Mouse (Mus musculus) MEL (cell line): ENCODE results near the gene Myzap. TPM values are rescaled to one million over a fixed set of nuclear protein-coding genes. Genes with fewer than 3 reads are reported as not detected.
A peak's percentile ranks its signal among the peaks of the same experiment; 100 is the strongest.

Experiments used
- DNase-seq: peaks from one replicate; pipeline ENCODE4 v3.0.0; 2011; ENCODE audit warnings: low read depth, low spot score
- H3K27ac ChIP-seq: 2 replicates; pipeline ENCODE4 v1.5.1; 2012; ENCODE audit warnings: low read depth, mild to moderate bottlenecking, control low read depth, low read length, moderate library complexity; ENCODE audit not compliant: control insufficient read depth
- H3K27me3 ChIP-seq, 2 experiments: fragments of 150-350 bp in 1 of 2; sonication (generic) in 1 of 2; 2 replicates each; pipeline ENCODE4 v1.6.1; 2012; ENCODE audit warnings: low read length in 2 of 2, mild to moderate bottlenecking in 2 of 2, improper control_type of control experiment in 1 of 2, moderate library complexity in 1 of 2; ENCODE audit not compliant: insufficient read depth in 2 of 2, control insufficient read depth in 1 of 2
- H3K36me3 ChIP-seq, 2 experiments: 2 replicates each; pipeline ENCODE4 v1.6.1; 2012 to 2014; ENCODE audit warnings: low read length in 2 of 2, improper control_type of control experiment in 1 of 2, inconsistent platforms in 1 of 2, mild to moderate bottlenecking in 1 of 2; ENCODE audit not compliant: insufficient read depth in 2 of 2, control insufficient read depth in 1 of 2
- H3K4me1 ChIP-seq, 2 experiments: fragments of 150-350 bp in 1 of 2; sonication (generic) in 1 of 2; 2 replicates each; pipeline ENCODE4 v1.6.1; 2012; ENCODE audit warnings: low read length in 2 of 2, improper control_type of control experiment in 1 of 2, mild to moderate bottlenecking in 1 of 2; ENCODE audit not compliant: insufficient read depth in 2 of 2, control insufficient read depth in 1 of 2
- H3K4me3 ChIP-seq, 2 experiments: fragments of 150-350 bp in 1 of 2; sonication (generic) in 1 of 2; 2 replicates each; pipeline ENCODE4 v1.5.1; 2012; ENCODE audit warnings: low read depth in 2 of 2, low read length in 2 of 2, mild to moderate bottlenecking in 2 of 2, moderate library complexity in 2 of 2, control low read depth in 1 of 2, improper control_type of control experiment in 1 of 2; ENCODE audit not compliant: control insufficient read depth in 1 of 2, insufficient read depth in 1 of 2
- H3K79me2 ChIP-seq: 2 replicates; pipeline ENCODE4 v1.6.1; 2012; ENCODE audit warnings: mild to moderate bottlenecking, low read length, moderate library complexity; ENCODE audit not compliant: control insufficient read depth, poor library complexity, insufficient read depth
- H3K9ac ChIP-seq: 2 replicates; pipeline ENCODE4 v1.6.1; 2012; ENCODE audit warnings: low read depth, mild to moderate bottlenecking, control low read depth, low read length, moderate library complexity; ENCODE audit not compliant: control insufficient read depth, poor library complexity, severe bottlenecking
- H3K9me3 ChIP-seq: fragments of 150-350 bp; sonication (generic); replicated peaks from 2 replicates; pipeline ENCODE4 v1.6.1; 2012; ENCODE audit warnings: mild to moderate bottlenecking, low read length, improper control_type of control experiment, moderate library complexity; ENCODE audit not compliant: insufficient read depth
- CHD2 ChIP-seq: IDR thresholded peaks from 2 replicates; pipeline ENCODE4 v1.6.1; 2011; ENCODE audit warnings: low read length, improper control_type of control experiment
- GABPA ChIP-seq: IDR thresholded peaks from 2 replicates; pipeline ENCODE4 v1.6.1; 2012; ENCODE audit warnings: low read depth, mild to moderate bottlenecking, inconsistent platforms, low read length, improper control_type of control experiment, moderate library complexity
- JUND ChIP-seq: IDR thresholded peaks from 2 replicates; pipeline ENCODE4 v1.6.1; 2011; ENCODE audit warnings: low read depth, mild to moderate bottlenecking, improper control_type of control experiment, low read length
- KAT2A ChIP-seq: conservative IDR thresholded peaks from 2 replicates; pipeline ENCODE4 v1.6.1; 2012; ENCODE audit warnings: low read depth, low read length, improper control_type of control experiment, inconsistent platforms
- MAFK ChIP-seq: IDR thresholded peaks from 2 replicates; pipeline ENCODE4 v1.6.1; 2011; ENCODE audit warnings: low read depth, mild to moderate bottlenecking, low read length, improper control_type of control experiment, borderline replicate concordance
- MAX ChIP-seq: IDR thresholded peaks from 2 replicates; pipeline ENCODE4 v1.6.1; 2011; ENCODE audit warnings: low read length, improper control_type of control experiment
- MAZ ChIP-seq: IDR thresholded peaks from 2 replicates; pipeline ENCODE4 v1.6.1; 2012; ENCODE audit warnings: low read depth, mild to moderate bottlenecking, inconsistent platforms, low read length, improper control_type of control experiment
- MEF2A ChIP-seq: IDR thresholded peaks from 2 replicates; pipeline ENCODE4 v1.6.1; 2014; ENCODE audit warnings: low read depth, mild to moderate bottlenecking, inconsistent platforms, low read length, improper control_type of control experiment; ENCODE audit not compliant: poor library complexity, insufficient replicate concordance, severe bottlenecking; ENCODE audit errors: extremely low read depth
- MYB ChIP-seq: IDR thresholded peaks from 2 replicates; pipeline ENCODE4 v1.6.1; 2011; ENCODE audit warnings: mild to moderate bottlenecking, low read depth, low read length, improper control_type of control experiment
- NELFE ChIP-seq: IDR thresholded peaks from 2 replicates; pipeline ENCODE4 v1.6.1; 2011; ENCODE audit warnings: low read depth, low read length, improper control_type of control experiment
- NRF1 ChIP-seq: IDR thresholded peaks from 2 replicates; pipeline ENCODE4 v1.6.1; 2014; ENCODE audit warnings: low read depth, mild to moderate bottlenecking, inconsistent platforms, low read length, improper control_type of control experiment, moderate library complexity; ENCODE audit not compliant: poor library complexity, insufficient read depth, severe bottlenecking
- POLR2A ChIP-seq, 2 experiments: IDR thresholded peaks; 2 replicates each; pipeline ENCODE4 v1.6.1; 2011 to 2012; ENCODE audit warnings: low read length in 2 of 2, mild to moderate bottlenecking in 2 of 2, control low read depth in 1 of 2, improper control_type of control experiment in 1 of 2, low read depth in 1 of 2, moderate library complexity in 1 of 2; ENCODE audit not compliant: control insufficient read depth in 1 of 2, insufficient read depth in 1 of 2, poor library complexity in 1 of 2
- SIN3A ChIP-seq: IDR thresholded peaks from 2 replicates; pipeline ENCODE4 v1.6.1; 2012; ENCODE audit warnings: low read length, improper control_type of control experiment, inconsistent platforms
- TBP ChIP-seq: IDR thresholded peaks from 2 replicates; pipeline ENCODE4 v1.8.0; 2011; ENCODE audit warnings: low read depth, low read length, improper control_type of control experiment
- polyA plus RNA-seq, 2 experiments: library from polyadenylated mRNA; stranded (reverse) in 1 of 2; unstranded in 1 of 2; fragments of >175 nt in 1 of 2; fragments of >200 nt in 1 of 2; gene quantifications; 2 replicates each; pipeline versions ENCODE4 v1.2.1 to v1.2.4; 2012; ENCODE audit warnings: low replicate concordance in 2 of 2, low read depth in 1 of 2; ENCODE audit not compliant: insufficient read length in 2 of 2, insufficient read depth in 1 of 2, missing spikeins in 1 of 2
- total RNA-seq: library from RNA; depleted of rRNA; stranded (reverse); fragments of 300-350 nt; gene quantifications from 2 replicates; pipeline ENCODE4 v1.2.3, GENCODE M21; 2012; rRNA removed

The Myzap gene
- total and polyA plus RNA-seq, 3 experiments, result 0.06 TPM; not detected in 2

- Histone ChIP-seq H3K4me3 (no peak overlapping the region), H3K27me3 (peaks cover 3 to 4% of the 10 kb centered on the region in 2 experiments; a peak in 2 of 4 replicates), H3K27ac (no peak overlapping the region), H3K36me3 (no peaks in the 10 kb centered on the region), H3K79me2 (no peaks in the 10 kb centered on the region), H3K9ac (no peak overlapping the region), H3K4me1 (no peaks in the 10 kb centered on the region), H3K9me3 (no peaks in the 10 kb centered on the region)
- TF ChIP-seq MAFK (peak; percentile 58; the same call in 1 of the 2 replicates), MYB (no peak)
- DNase-seq, result no peak
Observed at GRCm38 (mm10) chr9:71463072-71463667, 129.0 kb downstream of the Myzap start.

- Histone ChIP-seq H3K27me3 (peaks cover 2% of the 10 kb centered on the region in 2 experiments), H3K9me3 (no peaks in the 10 kb centered on the region), H3K27ac (no peak overlapping the region), H3K4me3 (no peak overlapping the region)
- no peak for DNase-seq
- no peak for TF ChIP-seq SIN3A
- TF ChIP-seq JUND, result no peak
- TF ChIP-seq NRF1, result no peak
- TF ChIP-seq POLR2A (IDR thresholded peaks at IDR 0.05; ENCODE audit: control insufficient read depth in 1 of 2, insufficient read depth in 1 of 2, low read depth in 1 of 2, low read length in 2 of 2, poor library complexity in 1 of 2), result no peak
- TF ChIP-seq MAZ, result no peak
- no peak for TF ChIP-seq MAX
- no peak for TF ChIP-seq TBP
- TF ChIP-seq KAT2A, result no peak
- TF ChIP-seq MAFK, result no peak
- TF ChIP-seq CHD2, result no peak
- no peak for TF ChIP-seq NELFE
- no peak for TF ChIP-seq MEF2A
- no peak for TF ChIP-seq GABPA
- TF ChIP-seq, all 39 proteins: peak for 0
- Histone ChIP-seq H3K36me3 (no peaks in the 10 kb centered on the region), H3K9ac (no peak overlapping the region), H3K4me1 (no peaks in the 10 kb centered on the region), H3K79me2 (no peaks in the 10 kb centered on the region)
Observed at GRCm38 (mm10) chr9:71456738-71457137, 135.4 kb downstream of the Myzap start.

Other genes with a start within 250 kb of the Myzap start
- gene Polr2m, start 106.4 kb downstream of the Myzap start, total RNA-seq, result 146 and 155 TPM in 2 replicates
- 100 to 1,000 TPM; 217 to 624 TPM for gene Polr2m, start 106.4 kb downstream of the Myzap start, polyA plus RNA-seq
- 0.16 and 0.19 TPM in 2 replicates for gene Cgnl1, start 179.2 kb upstream of the Myzap start, total RNA-seq
- gene Cgnl1, start 179.2 kb upstream of the Myzap start, polyA plus RNA-seq, result under 1 TPM in 1 of 2 experiments, not detected in 1; 0.70 TPM